Mouse (Mus musculus): ENCODE measurements around the gene Noc4l.

GRCm38 (mm10) chr5:110646377-110646776 is 6.8 kb downstream of the Noc4l start:
- TF ChIP-seq MEF2A (IDR thresholded peaks at IDR 0.05; ENCODE audit: borderline replicate concordance, low read depth, low read length) = no peak
- no peak for TF ChIP-seq TCF12 (IDR thresholded peaks at IDR 0.05; ENCODE audit: low read depth, low read length)
- 0 out of 2 replicates have a peak, but pooled peaks have one; percentile 21 for TF ChIP-seq POLR2A (IDR thresholded peaks at IDR 0.05; ENCODE audit: low read depth, low read length)
- TF ChIP-seq CTCF (conservative IDR thresholded peaks at IDR 0.05 in 1 of 2, IDR thresholded peaks at IDR 0.05 in 1 of 2; ENCODE audit: low read depth in 2 of 2, low read length in 2 of 2) = no peak
- TF ChIP-seq BHLHE40 (IDR thresholded peaks at IDR 0.05; ENCODE audit: low read depth, low read length) = no peak
- TF ChIP-seq RAD21 (IDR thresholded peaks at IDR 0.05; ENCODE audit: low read depth, low read length) = no peak
- no peak for TF ChIP-seq JUND (conservative IDR thresholded peaks at IDR 0.05; ENCODE audit: low read depth, low read length)
- TF ChIP-seq EP300 (IDR thresholded peaks at IDR 0.05; ENCODE audit: low read length) = no peak

Measured in CH12.LX (cell line).